In genomic region chrX:101639741-101640166, GRCm38 (mm10) we compare ENCODE assay signal across 7 mouse cellular contexts. TPM values are rescaled to one million over a fixed set of nuclear protein-coding genes. Genes with fewer than 3 reads are reported as not detected.
A peak's percentile ranks its signal among the peaks of the same experiment; 100 is the strongest.
DNase-seq lines count a peak whose midpoint lies in the region; ATAC-seq and TF ChIP-seq lines count a peak whose summit lies in the region.

TSS of gene Ogt (plus strand) at chrX:101640060.

- peak within 1 kb of the TSS; percentile 74 for H3K9ac ChIP-seq in intestine, postnatal 0 days (ENCODE audit: low read depth, low read length)
- H3K9ac ChIP-seq in midbrain, embryonic 12.5 days (replicated peaks), result peak within 1 kb of the TSS; percentile 83

- peaks cover 9% of the 10 kb centered on the region for H3K36me3 ChIP-seq in embryonic facial prominence, embryonic 10.5 days (replicated peaks)
- no peaks in the 10 kb centered on the region for H3K36me3 ChIP-seq in intestine, postnatal 0 days (ENCODE audit: control insufficient read depth, insufficient read depth)
- no peaks in the 10 kb centered on the region for H3K36me3 ChIP-seq in midbrain, embryonic 12.5 days
- peaks cover 9% of the 10 kb centered on the region for H3K36me3 ChIP-seq in small intestine, adult 2 months (ENCODE audit: control insufficient read depth, insufficient read depth, low read length)

- peak; percentile 55; the same call in 1 of the 2 replicates for TF ChIP-seq POLR2A in small intestine, adult 2 months (IDR thresholded peaks at IDR 0.05; ENCODE audit: low read depth, low read length)

- H3K9me3 ChIP-seq in embryonic facial prominence, embryonic 10.5 days, result no peaks in the 10 kb centered on the region
- no peaks in the 10 kb centered on the region for H3K9me3 ChIP-seq in intestine, postnatal 0 days (ENCODE audit: control insufficient read depth)
- H3K9me3 ChIP-seq in midbrain, embryonic 12.5 days, result no peaks in the 10 kb centered on the region

- ATAC-seq in intestine, postnatal 0 days, result peak; percentile 91
- peak; percentile 96 for ATAC-seq in midbrain, embryonic 12.5 days (ENCODE audit: low FRiP score, low read depth)

- 15% methylated on average over 24 of the region's 24 CpGs for WGBS in embryonic facial prominence, embryonic 10.5 days
- 13% methylated on average over 24 of the region's 24 CpGs for WGBS in intestine, postnatal 0 days
- 17% methylated on average over 23 of the region's 24 CpGs for WGBS in midbrain, embryonic 12.5 days
- WGBS in small intestine, adult 2 months, result 11% methylated on average over 24 of the region's 24 CpGs

- intact Hi-C loops in left cerebral cortex, postnatal 4 days (cut with DNase I), result no loop called here

- no peak for TF ChIP-seq CTCF in intestine, postnatal 0 days (IDR thresholded peaks at IDR 0.05; ENCODE audit: low read depth)
- no peak for TF ChIP-seq CTCF in small intestine, adult 2 months (IDR thresholded peaks at IDR 0.05; ENCODE audit: extremely low read depth, insufficient read length, insufficient replicate concordance, low read depth, low read length)

- 0 out of 2 replicates have a peak, but pooled peaks cover 4% of the 10 kb centered on the region for H3K4me1 ChIP-seq in embryonic facial prominence, embryonic 10.5 days
- no peaks in the 10 kb centered on the region for H3K4me1 ChIP-seq in intestine, postnatal 0 days (replicated peaks; ENCODE audit: control insufficient read depth, insufficient read depth, low read length)
- H3K4me1 ChIP-seq in midbrain, embryonic 12.5 days, result peaks cover 7% of the 10 kb centered on the region
- H3K4me1 ChIP-seq in small intestine, adult 2 months (ENCODE audit: control insufficient read depth, insufficient read depth, insufficient read length, low read length), result 0 out of 2 replicates have a peak, but pooled peaks cover 2% of the 10 kb centered on the region

- peak within 1 kb of the TSS; percentile 59 for H3K4me2 ChIP-seq in intestine, postnatal 0 days (replicated peaks; ENCODE audit: low read depth)
- H3K4me2 ChIP-seq in midbrain, embryonic 12.5 days (replicated peaks), result peak within 1 kb of the TSS; percentile 60

- H3K27ac ChIP-seq in embryonic facial prominence, embryonic 10.5 days (replicated peaks), result peak within 1 kb of the TSS; percentile 93
- H3K27ac ChIP-seq in intestine, postnatal 0 days (ENCODE audit: low read depth, low read length), result peak within 1 kb of the TSS; percentile 60
- peak within 1 kb of the TSS; percentile 83 for H3K27ac ChIP-seq in midbrain, embryonic 12.5 days (replicated peaks)
- H3K27ac ChIP-seq in small intestine, adult 2 months (ENCODE audit: insufficient read depth, low read depth, low read length), result peak within 1 kb of the TSS; percentile 96

- peak; percentile 87 for DNase-seq in adrenal gland, postnatal 10 days
- DNase-seq in embryonic facial prominence, embryonic 10.5 days (ENCODE audit: low spot score), result peak; percentile 88
- peak; percentile 74 for DNase-seq in gonadal fat pad, adult 2 months (ENCODE audit: low read depth)
- DNase-seq in left cerebral cortex, postnatal 4 days, result peak; percentile 88

- H3K27me3 ChIP-seq in embryonic facial prominence, embryonic 10.5 days (replicated peaks; ENCODE audit: low read depth, poor library complexity, severe bottlenecking), result peaks cover 57% of the 10 kb centered on the region
- H3K27me3 ChIP-seq in intestine, postnatal 0 days (replicated peaks; ENCODE audit: control insufficient read depth, insufficient read depth, low read length), result no peaks in the 10 kb centered on the region
- peaks cover 8% of the 10 kb centered on the region; the same call in 1 of the 2 replicates for H3K27me3 ChIP-seq in midbrain, embryonic 12.5 days
- H3K27me3 ChIP-seq in small intestine, adult 2 months (ENCODE audit: control insufficient read depth, insufficient read depth, low read length), result no peaks in the 10 kb centered on the region

- peak within 1 kb of the TSS; percentile 72 for H3K4me3 ChIP-seq in embryonic facial prominence, embryonic 10.5 days
- peak within 1 kb of the TSS; percentile 69 for H3K4me3 ChIP-seq in intestine, postnatal 0 days (ENCODE audit: low read depth, low read length)
- H3K4me3 ChIP-seq in midbrain, embryonic 12.5 days, result peak within 1 kb of the TSS; percentile 67
- peak within 1 kb of the TSS; percentile 97 for H3K4me3 ChIP-seq in small intestine, adult 2 months (ENCODE audit: low read depth, low read length)

RNA-seq across cellular contexts. Expression of gene Ogt, which starts in this region (rescaled TPM):
- total RNA-seq in adrenal gland, postnatal 10 days (2021), result 100 to 1,000 TPM in 1 of 2 experiments, 10 to 100 TPM in 1; 98.3 to 196 TPM
- 140 and 141 TPM in 2 replicates for polyA plus RNA-seq in embryonic facial prominence, embryonic 10.5 days (2016; fragmentation: Nextera tagmentation; extraction: Ambion mirVana)
- 123 and 125 TPM in 2 replicates for polyA plus RNA-seq in gonadal fat pad, adult 2 months (2012; rRNA removed)
- 38.5 and 38.7 TPM in 2 replicates for polyA plus RNA-seq in intestine, postnatal 0 days (2015; fragmentation: Nextera tagmentation; extraction: Ambion mirVana)
- total RNA-seq in left cerebral cortex, postnatal 4 days (2021), result 100 to 1,000 TPM; 211 to 228 TPM
- 219 and 228 TPM in 2 replicates for polyA plus RNA-seq in midbrain, embryonic 12.5 days (2016; fragmentation: Nextera tagmentation; extraction: Ambion mirVana)
- polyA plus RNA-seq in small intestine, adult 2 months (2012; rRNA removed), result 11.1 and 19.8 TPM in 2 replicates

Comparison
In these comparisons a context has a peak if more than half of its experiments do, and no peak if none do; other contexts are left out.
1. Peak in every context shown above with its lines: DNase-seq, ATAC-seq, H3K4me3 ChIP-seq and H3K27ac ChIP-seq.